Mouse (Mus musculus): Measurements from ENCODE around the gene Uevld. TPM values are rescaled to one million over a fixed set of nuclear protein-coding genes. Genes with fewer than 3 reads are reported as not detected.
A peak's percentile ranks its signal among the peaks of the same experiment; 100 is the strongest.

Gene Uevld
- polyA plus RNA-seq, 1 experiment from 2014 or later: 13.6 TPM

GRCm38 (mm10) chr7:46935847-46936246, 22.5 kb downstream of the Uevld start:
- Histone ChIP-seq H3K9me3 (ENCODE audit: control insufficient read depth, low read length) (no peaks in the 10 kb centered on the region), H3K27ac (ENCODE audit: low read depth, low read length) (no peak overlapping the region), H3K4me1 (ENCODE audit: control insufficient read depth, insufficient read depth, low read length) (no peaks in the 10 kb centered on the region), H3K27me3 (ENCODE audit: control insufficient read depth, insufficient read depth, low read length) (no peaks in the 10 kb centered on the region), H3K4me3 (ENCODE audit: low read length) (no peak overlapping the region), H3K9ac (ENCODE audit: low read depth, low read length) (no peak overlapping the region), H3K36me3 (ENCODE audit: control insufficient read depth, insufficient read depth, low read length) (peaks cover 51% of the 10 kb centered on the region), H3K4me2 (replicated peaks; ENCODE audit: low read depth, low read length) (no peak overlapping the region)
- no peak for ATAC-seq (ENCODE audit: low FRiP score, low TSS enrichment)
- WGBS: 59% methylated on average over 4 of the region's 4 CpGs

- Histone ChIP-seq H3K4me3 (ENCODE audit: low read length) (no peak overlapping the region), H3K36me3 (ENCODE audit: control insufficient read depth, insufficient read depth, low read length) (peaks cover 50% of the 10 kb centered on the region), H3K27ac (ENCODE audit: low read depth, low read length) (no peak overlapping the region), H3K27me3 (ENCODE audit: control insufficient read depth, insufficient read depth, low read length) (no peaks in the 10 kb centered on the region), H3K4me1 (ENCODE audit: control insufficient read depth, insufficient read depth, low read length) (no peaks in the 10 kb centered on the region), H3K9ac (ENCODE audit: low read depth, low read length) (no peak overlapping the region), H3K4me2 (replicated peaks; ENCODE audit: low read depth, low read length) (no peak overlapping the region), H3K9me3 (ENCODE audit: control insufficient read depth, low read length) (no peaks in the 10 kb centered on the region)
- 60% methylated on average over 8 of the region's 8 CpGs for WGBS
- ATAC-seq (ENCODE audit: low FRiP score, low TSS enrichment): no peak
Observed at GRCm38 (mm10) chr7:46934788-46935187, 23.5 kb downstream of the Uevld start.

DNA sequence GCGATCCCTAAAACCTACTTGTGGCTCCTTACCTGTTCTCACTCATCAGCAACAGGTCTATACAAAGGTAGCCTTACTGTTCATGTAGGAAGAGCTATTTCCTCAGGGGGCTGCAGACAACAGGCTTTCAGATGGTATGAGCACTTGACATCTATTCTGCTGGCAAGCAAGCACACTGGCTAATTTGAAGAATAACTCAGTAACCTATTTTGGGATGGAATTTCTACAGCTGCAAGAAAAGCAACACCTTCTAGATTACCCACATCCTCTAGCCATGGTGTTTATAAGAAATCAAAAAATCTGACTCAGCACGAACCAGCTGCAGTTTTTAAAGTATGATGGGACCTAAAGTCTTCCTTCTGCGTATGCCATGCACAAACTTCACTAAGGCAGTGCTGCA, 27.0 kb downstream of the Uevld start:
- WGBS: 99% methylated on average over 3 of the region's 3 CpGs
- Histone ChIP-seq H3K36me3 (ENCODE audit: control insufficient read depth, insufficient read depth, low read length) (peaks cover 55% of the 10 kb centered on the region), H3K4me1 (ENCODE audit: control insufficient read depth, insufficient read depth, low read length) (no peaks in the 10 kb centered on the region), H3K27me3 (ENCODE audit: control insufficient read depth, insufficient read depth, low read length) (no peaks in the 10 kb centered on the region), H3K9ac (ENCODE audit: low read depth, low read length) (no peak overlapping the region), H3K4me3 (ENCODE audit: low read length) (no peak overlapping the region), H3K4me2 (replicated peaks; ENCODE audit: low read depth, low read length) (no peak overlapping the region), H3K9me3 (ENCODE audit: control insufficient read depth, low read length) (no peaks in the 10 kb centered on the region), H3K27ac (ENCODE audit: low read depth, low read length) (no peak overlapping the region)
- ATAC-seq (ENCODE audit: low FRiP score, low TSS enrichment): no peak

- H3K36me3 ChIP-seq (ENCODE audit: control insufficient read depth, insufficient read depth, low read length): peaks cover 40% of the 10 kb centered on the region
- H3K4me3 ChIP-seq (ENCODE audit: low read length): no peak overlapping the region
- H3K9me3 ChIP-seq (ENCODE audit: control insufficient read depth, low read length): no peaks in the 10 kb centered on the region
- H3K4me1 ChIP-seq (ENCODE audit: control insufficient read depth, insufficient read depth, low read length): no peaks in the 10 kb centered on the region
- no peak for ATAC-seq (ENCODE audit: low FRiP score, low TSS enrichment)
- no peak overlapping the region for H3K4me2 ChIP-seq (replicated peaks; ENCODE audit: low read depth, low read length)
- no peaks in the 10 kb centered on the region for H3K27me3 ChIP-seq (ENCODE audit: control insufficient read depth, insufficient read depth, low read length)
- H3K27ac ChIP-seq (ENCODE audit: low read depth, low read length): no peak overlapping the region
- H3K9ac ChIP-seq (ENCODE audit: low read depth, low read length): no peak overlapping the region
- 95% methylated on average over 5 of the region's 5 CpGs for WGBS
Observed at GRCm38 (mm10) chr7:46928291-46928690, 30.0 kb downstream of the Uevld start.

DNA sequence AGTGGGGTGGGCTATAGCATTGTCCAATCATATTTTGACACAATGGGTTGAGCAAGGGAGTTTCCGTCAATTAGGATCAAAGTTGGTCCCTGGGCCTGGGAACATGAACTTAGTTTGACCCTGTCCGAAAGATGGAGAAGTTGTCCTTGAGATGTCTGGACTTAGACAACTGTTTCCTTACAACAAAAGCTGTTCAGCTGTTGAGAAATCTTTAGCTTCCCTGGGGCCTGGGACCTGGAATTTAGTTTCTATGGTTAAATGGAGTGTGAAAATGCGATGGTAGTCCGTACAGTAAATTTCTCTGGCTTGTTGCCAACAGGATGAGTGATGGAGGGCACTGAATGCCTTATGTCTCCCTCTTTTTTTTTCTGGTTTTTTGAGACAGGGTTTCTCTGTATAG, 36.3 kb downstream of the Uevld start:
- 71% methylated on average over 4 of the region's 4 CpGs for WGBS
- no peaks in the 10 kb centered on the region for H3K27me3 ChIP-seq (ENCODE audit: control insufficient read depth, insufficient read depth, low read length)
- H3K9ac ChIP-seq (ENCODE audit: low read depth, low read length): no peak overlapping the region
- no peak overlapping the region for H3K4me2 ChIP-seq (replicated peaks; ENCODE audit: low read depth, low read length)
- H3K36me3 ChIP-seq (ENCODE audit: control insufficient read depth, insufficient read depth, low read length): peaks cover 4% of the 10 kb centered on the region; the same call in 1 of the 2 replicates
- no peaks in the 10 kb centered on the region for H3K9me3 ChIP-seq (ENCODE audit: control insufficient read depth, low read length)
- H3K27ac ChIP-seq (ENCODE audit: low read depth, low read length): no peak overlapping the region
- H3K4me1 ChIP-seq (ENCODE audit: control insufficient read depth, insufficient read depth, low read length): peaks cover 14% of the 10 kb centered on the region; the same call in 1 of the 2 replicates
- no peak for ATAC-seq (ENCODE audit: low FRiP score, low TSS enrichment)
- no peak overlapping the region for H3K4me3 ChIP-seq (ENCODE audit: low read length)

DNA sequence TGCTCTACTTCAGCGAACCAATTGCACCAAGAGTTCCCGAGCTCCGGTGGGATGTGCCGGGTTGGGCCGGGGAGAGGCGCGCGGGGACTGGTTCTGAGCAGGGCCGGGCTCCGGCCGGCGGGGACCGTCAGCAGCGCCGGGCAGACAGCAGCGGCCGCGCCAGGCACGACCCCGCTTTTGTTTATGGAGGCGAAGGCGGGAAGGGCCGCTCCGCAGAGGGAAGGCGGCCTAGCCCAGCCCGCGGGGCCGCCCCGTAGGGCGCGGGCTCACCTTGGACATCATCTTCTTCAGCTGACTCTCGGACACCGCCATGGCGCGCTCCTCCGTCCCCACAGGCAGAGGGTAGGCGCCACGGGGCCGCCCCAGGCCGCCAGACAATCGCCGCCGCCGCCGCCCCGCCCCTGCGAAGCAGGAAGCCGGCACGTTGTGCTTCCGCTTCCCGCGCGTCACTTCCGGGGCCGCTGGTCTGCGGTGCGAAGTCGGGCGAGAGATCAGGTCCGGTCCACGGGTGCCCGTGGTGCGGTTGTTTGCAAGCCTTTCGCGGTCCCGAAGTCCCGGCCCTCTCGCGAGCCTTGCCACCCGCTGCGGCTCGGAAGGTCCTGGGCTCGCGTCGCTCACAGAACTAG, 38.7 kb downstream of the Uevld start, which contains the start of gene Tsg101:
Gene Tsg101 (minus strand): TSS at position 419 of the 626 bp plus-strand sequence.
- ATAC-seq (ENCODE audit: low FRiP score, low TSS enrichment): peak; percentile 95
- Histone ChIP-seq H3K9ac (ENCODE audit: low read depth, low read length) (peak within 1 kb of the TSS; percentile 86), H3K4me3 (ENCODE audit: low read length) (peak within 1 kb of the TSS; percentile 67), H3K9me3 (ENCODE audit: control insufficient read depth, low read length) (no peaks in the 10 kb centered on the region), H3K36me3 (ENCODE audit: control insufficient read depth, insufficient read depth, low read length) (no peaks in the 10 kb centered on the region; the same call in 1 of the 2 replicates), H3K27ac (ENCODE audit: low read depth, low read length) (peak within 1 kb of the TSS; percentile 97), H3K4me2 (replicated peaks; ENCODE audit: low read depth, low read length) (peak within 1 kb of the TSS; percentile 70), H3K4me1 (ENCODE audit: control insufficient read depth, insufficient read depth, low read length) (peaks cover 14% of the 10 kb centered on the region; the same call in 1 of the 2 replicates), H3K27me3 (ENCODE audit: control insufficient read depth, insufficient read depth, low read length) (no peaks in the 10 kb centered on the region)
- WGBS: under 1% methylated on average over 67 of the region's 75 CpGs

GRCm38 (mm10) chr7:46918678-46919371, 39.5 kb downstream of the Uevld start:
- no peaks in the 10 kb centered on the region for H3K9me3 ChIP-seq (ENCODE audit: control insufficient read depth, low read length)
- peak overlapping the region; percentile 67 for H3K4me3 ChIP-seq (ENCODE audit: low read length)
- no peaks in the 10 kb centered on the region; the same call in 1 of the 2 replicates for H3K36me3 ChIP-seq (ENCODE audit: control insufficient read depth, insufficient read depth, low read length)
- peak overlapping the region; percentile 97; the same call in 1 of the 2 replicates for H3K27ac ChIP-seq (ENCODE audit: low read depth, low read length)
- H3K4me2 ChIP-seq (replicated peaks; ENCODE audit: low read depth, low read length): peak overlapping the region; percentile 67
- peak overlapping the region; percentile 86 for H3K9ac ChIP-seq (ENCODE audit: low read depth, low read length)
- WGBS: 15% methylated on average over 13 of the region's 13 CpGs
- peaks cover 14% of the 10 kb centered on the region; the same call in 1 of the 2 replicates for H3K4me1 ChIP-seq (ENCODE audit: control insufficient read depth, insufficient read depth, low read length)
- ATAC-seq (ENCODE audit: low FRiP score, low TSS enrichment): no peak
- H3K27me3 ChIP-seq (ENCODE audit: control insufficient read depth, insufficient read depth, low read length): no peaks in the 10 kb centered on the region

DNA sequence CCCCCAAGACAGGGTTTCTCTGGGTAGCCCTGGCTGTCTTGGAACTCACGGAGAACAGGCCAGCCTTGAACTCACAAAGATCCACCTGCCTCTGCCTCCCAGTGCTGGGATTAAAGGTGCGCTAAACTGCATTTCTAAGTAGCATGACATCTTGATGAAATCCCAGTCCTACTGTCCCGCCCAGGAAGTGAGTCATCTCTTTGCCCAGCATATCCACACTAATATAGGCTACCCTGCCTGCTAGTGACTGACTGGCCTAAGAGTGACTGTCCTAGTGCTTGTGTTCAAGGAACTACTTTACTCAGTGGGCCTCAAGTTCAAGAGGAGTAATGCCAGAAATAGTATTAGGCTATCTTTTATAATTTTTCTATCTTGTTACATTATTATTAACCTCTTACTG, 42.0 kb downstream of the Uevld start:
- Histone ChIP-seq H3K9me3 (ENCODE audit: control insufficient read depth, low read length) (no peaks in the 10 kb centered on the region), H3K27me3 (ENCODE audit: control insufficient read depth, insufficient read depth, low read length) (no peaks in the 10 kb centered on the region), H3K9ac (ENCODE audit: low read depth, low read length) (no peak overlapping the region), H3K36me3 (ENCODE audit: control insufficient read depth, insufficient read depth, low read length) (peaks cover 22% of the 10 kb centered on the region), H3K27ac (ENCODE audit: low read depth, low read length) (no peak overlapping the region), H3K4me1 (ENCODE audit: control insufficient read depth, insufficient read depth, low read length) (peaks cover 14% of the 10 kb centered on the region; the same call in 1 of the 2 replicates), H3K4me3 (ENCODE audit: low read length) (no peak overlapping the region), H3K4me2 (replicated peaks; ENCODE audit: low read depth, low read length) (no peak overlapping the region)
- WGBS: 90% methylated on average over 3 of the region's 3 CpGs
- no peak for ATAC-seq (ENCODE audit: low FRiP score, low TSS enrichment)

- Histone ChIP-seq H3K27me3 (ENCODE audit: control insufficient read depth, insufficient read depth, low read length) (no peaks in the 10 kb centered on the region), H3K9ac (ENCODE audit: low read depth, low read length) (no peak overlapping the region), H3K36me3 (ENCODE audit: control insufficient read depth, insufficient read depth, low read length) (peaks cover 71% of the 10 kb centered on the region), H3K9me3 (ENCODE audit: control insufficient read depth, low read length) (no peaks in the 10 kb centered on the region), H3K4me3 (ENCODE audit: low read length) (no peak overlapping the region), H3K4me1 (ENCODE audit: control insufficient read depth, insufficient read depth, low read length) (no peaks in the 10 kb centered on the region), H3K4me2 (replicated peaks; ENCODE audit: low read depth, low read length) (no peak overlapping the region), H3K27ac (ENCODE audit: low read depth, low read length) (no peak overlapping the region)
- no peak for ATAC-seq (ENCODE audit: low FRiP score, low TSS enrichment)
- WGBS: 94% methylated on average over 3 of the region's 3 CpGs
Observed at GRCm38 (mm10) chr7:46911250-46911649, 47.1 kb downstream of the Uevld start.

Measured in kidney, embryonic 14.5 days (tissue).